Mouse (Mus musculus): ENCODE measurements around the gene Prpf4b. TPM values are rescaled to one million over a fixed set of nuclear protein-coding genes. Genes with fewer than 3 reads are reported as not detected.

Gene Prpf4b
- polyA plus RNA-seq, 1 experiment from 2014 or later: 53.6 TPM

Other genes starting within 250 kb of the Prpf4b start
- gene Pxdc1, start 221.8 kb upstream of the Prpf4b start, polyA plus RNA-seq (2014; fragmentation: Nextera tagmentation; extraction: Ambion mirVana): 22.7 and 27.8 TPM in 2 replicates
- gene Fam50b, start 140.5 kb upstream of the Prpf4b start, polyA plus RNA-seq (2014; fragmentation: Nextera tagmentation; extraction: Ambion mirVana): 0.16 TPM in 1 of 2 replicates, not detected in the other
- 2.6 and 2.9 TPM in 2 replicates for gene Fam217a, start 49.0 kb downstream of the Prpf4b start, polyA plus RNA-seq (2014; fragmentation: Nextera tagmentation; extraction: Ambion mirVana)
- gene 4933417A18Rik, start 49.1 kb downstream of the Prpf4b start, polyA plus RNA-seq (2014; fragmentation: Nextera tagmentation; extraction: Ambion mirVana): not detected in 2 replicates
- 0.49 and 0.66 TPM in 2 replicates for gene Eci3, start 88.5 kb downstream of the Prpf4b start, polyA plus RNA-seq (2014; fragmentation: Nextera tagmentation; extraction: Ambion mirVana)
- 155 and 161 TPM in 2 replicates for gene Eci2, start 151.8 kb downstream of the Prpf4b start, polyA plus RNA-seq (2014; fragmentation: Nextera tagmentation; extraction: Ambion mirVana)

Data from heart, embryonic 14.5 days (tissue).